Mouse (Mus musculus) B cell, adult 2 months (primary cell): Measurements from ENCODE around the gene Itgb8.

Experiments used
- DNase-seq, 2 experiments: peaks; one replicate each; pipeline ENCODE4 v3.0.0; 2022

Gene Itgb8

GRCm38 (mm10) chr12:119206711-119207463, 31.7 kb downstream of the Itgb8 start:
- DNase-seq, result no peak

GRCm38 (mm10) chr12:119204411-119204810, 34.2 kb downstream of the Itgb8 start:
- DNase-seq, result no peak

GRCm38 (mm10) chr12:119202766-119203165, 35.8 kb downstream of the Itgb8 start:
- no peak for DNase-seq

GRCm38 (mm10) chr12:119195145-119195544, 43.5 kb downstream of the Itgb8 start:
- no peak for DNase-seq

GRCm38 (mm10) chr12:119189814-119190213, 48.8 kb downstream of the Itgb8 start:
- no peak for DNase-seq

GRCm38 (mm10) chr12:119185441-119185840, 53.2 kb downstream of the Itgb8 start:
- no peak for DNase-seq

GRCm38 (mm10) chr12:119182215-119182924, 56.2 kb downstream of the Itgb8 start:
- DNase-seq, result no peak

GRCm38 (mm10) chr12:119176017-119176416, 62.6 kb downstream of the Itgb8 start:
- DNase-seq, result no peak

GRCm38 (mm10) chr12:119169828-119170539, 68.6 kb downstream of the Itgb8 start:
- no peak for DNase-seq

- no peak for DNase-seq
Measured at GRCm38 (mm10) chr12:119169143-119169542, 69.5 kb downstream of the Itgb8 start.

GRCm38 (mm10) chr12:119165115-119165514, 73.5 kb downstream of the Itgb8 start:
- DNase-seq, result no peak

GRCm38 (mm10) chr12:119164672-119165071, 73.9 kb downstream of the Itgb8 start:
- DNase-seq, result no peak

- no peak for DNase-seq
Measured at GRCm38 (mm10) chr12:119164176-119164575, 74.4 kb downstream of the Itgb8 start.

GRCm38 (mm10) chr12:119160786-119161185, 77.8 kb downstream of the Itgb8 start:
- no peak for DNase-seq

- no peak for DNase-seq
Measured at GRCm38 (mm10) chr12:119159254-119159933, 79.2 kb downstream of the Itgb8 start.

- DNase-seq, result no peak
Measured at GRCm38 (mm10) chr12:119157686-119158085, 80.9 kb downstream of the Itgb8 start.

- peak; percentile 16 to 21 for DNase-seq
Measured at GRCm38 (mm10) chr12:119157068-119157467, 81.5 kb downstream of the Itgb8 start.

GRCm38 (mm10) chr12:119155566-119155965, 83.0 kb downstream of the Itgb8 start:
- DNase-seq, result no peak

GRCm38 (mm10) chr12:119150956-119151355, 87.6 kb downstream of the Itgb8 start:
- no peak for DNase-seq

GRCm38 (mm10) chr12:119147753-119148152, 90.8 kb downstream of the Itgb8 start:
- DNase-seq, result no peak

GRCm38 (mm10) chr12:119146031-119146430, 92.6 kb downstream of the Itgb8 start:
- no peak for DNase-seq

- DNase-seq, result no peak
Measured at GRCm38 (mm10) chr12:119137946-119138345, 100.7 kb downstream of the Itgb8 start.

GRCm38 (mm10) chr12:119113522-119114135, 125.0 kb downstream of the Itgb8 start:
- DNase-seq, result peak; percentile 45 to 51
